Mouse (Mus musculus) spleen, postnatal 4 days (tissue): ENCODE data around the gene Gstm5.
A peak's percentile ranks its signal among the peaks of the same experiment; 100 is the strongest.
"Not testable (repeated sequence)": the region's sequence is repeated elsewhere in the genome, so short reads cannot be mapped to it uniquely, and the experiment has no call there.

ENCODE experiments used
- DNase-seq, 2 experiments: peaks; one replicate each; pipeline ENCODE4 v3.0.0; 2022; ENCODE audit warnings: low spot score in 2 of 2

The Gstm5 gene

GRCm38 (mm10) chr3:107895720-107896569 lies at the start of gene Gstm5:
Gene Gstm5 (plus strand): TSS chr3:107895821.
- DNase-seq: peak; percentile 75 to 86

DNA sequence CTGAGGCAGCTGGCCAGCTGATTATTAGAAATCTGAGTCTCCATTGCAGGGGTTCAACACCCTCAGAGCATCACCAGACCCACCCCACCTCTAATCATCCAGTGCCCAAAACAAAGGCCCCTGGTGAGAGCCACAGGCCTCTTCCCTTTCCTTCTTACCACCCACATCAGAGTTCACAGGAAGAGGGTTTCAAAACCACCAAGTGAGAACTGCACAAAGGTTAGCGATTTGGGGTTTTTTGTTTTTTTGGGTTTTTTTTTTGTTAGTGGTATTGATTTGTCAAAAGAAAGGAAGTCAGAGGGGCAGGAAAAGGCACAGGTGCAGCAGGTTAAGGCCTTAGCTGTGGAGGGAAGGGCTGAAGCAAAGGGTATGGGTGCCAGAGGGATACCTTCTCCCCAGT lies 49.4 kb upstream of the Gstm5 start:
- no peak for DNase-seq

DNA sequence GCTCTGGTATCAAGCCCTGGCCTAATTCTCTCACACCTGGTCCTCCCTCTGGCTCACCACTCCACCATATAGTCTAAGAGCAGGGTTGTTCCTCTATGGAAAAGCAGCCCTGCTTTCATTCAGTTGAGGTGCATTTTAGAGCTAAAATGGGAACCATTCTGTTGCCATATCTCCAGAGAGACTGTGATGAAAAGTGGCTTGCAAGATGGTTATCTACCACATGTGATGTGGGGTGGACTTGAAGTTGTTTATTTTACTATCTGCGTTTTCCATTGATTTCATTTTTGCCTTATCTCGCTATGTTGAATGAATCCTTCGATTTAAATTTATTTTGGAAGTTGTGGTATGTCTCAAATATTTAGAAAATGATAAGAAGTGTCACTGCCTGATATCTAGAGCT lies 48.8 kb upstream of the Gstm5 start:
- DNase-seq: no peak

GRCm38 (mm10) chr3:107848126-107848525 lies 47.5 kb upstream of the Gstm5 start:
- DNase-seq: no peak

GRCm38 (mm10) chr3:107849000-107849692 lies 46.5 kb upstream of the Gstm5 start:
- DNase-seq: no peak

DNA sequence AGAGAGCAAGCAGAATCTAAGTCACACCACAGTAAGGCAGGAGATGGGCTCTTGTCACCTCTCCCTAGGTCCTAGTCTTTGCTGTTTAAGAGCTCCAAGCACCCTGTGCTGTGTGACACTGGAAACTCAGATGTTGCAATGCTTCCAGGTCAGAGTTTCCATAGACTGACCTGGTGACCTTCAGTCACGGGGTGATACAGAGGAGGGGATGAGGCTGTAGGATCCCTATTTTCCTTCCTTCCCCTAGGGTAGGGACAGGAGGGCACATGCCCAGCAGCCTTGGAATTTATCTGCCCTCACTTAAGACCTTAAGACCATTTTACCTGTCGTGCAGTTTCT lies 46.0 kb upstream of the Gstm5 start:
- DNase-seq: no peak

- peak in 1 of 2 experiments; percentile 27 for DNase-seq
Observed at GRCm38 (mm10) chr3:107850418-107851031, 45.1 kb upstream of the Gstm5 start.

- peak; percentile 37 to 72 for DNase-seq
Observed at GRCm38 (mm10) chr3:107852786-107853185, 42.8 kb upstream of the Gstm5 start.

GRCm38 (mm10) chr3:107853232-107854181 lies 42.1 kb upstream of the Gstm5 start:
- DNase-seq: no peak

- DNase-seq: no peak
Observed at GRCm38 (mm10) chr3:107855368-107855767, 40.3 kb upstream of the Gstm5 start.

- DNase-seq: no peak
Observed at GRCm38 (mm10) chr3:107857646-107858045, 38.0 kb upstream of the Gstm5 start.

GRCm38 (mm10) chr3:107861483-107861882 lies 34.1 kb upstream of the Gstm5 start:
- DNase-seq: not testable (repeated sequence)

DNA sequence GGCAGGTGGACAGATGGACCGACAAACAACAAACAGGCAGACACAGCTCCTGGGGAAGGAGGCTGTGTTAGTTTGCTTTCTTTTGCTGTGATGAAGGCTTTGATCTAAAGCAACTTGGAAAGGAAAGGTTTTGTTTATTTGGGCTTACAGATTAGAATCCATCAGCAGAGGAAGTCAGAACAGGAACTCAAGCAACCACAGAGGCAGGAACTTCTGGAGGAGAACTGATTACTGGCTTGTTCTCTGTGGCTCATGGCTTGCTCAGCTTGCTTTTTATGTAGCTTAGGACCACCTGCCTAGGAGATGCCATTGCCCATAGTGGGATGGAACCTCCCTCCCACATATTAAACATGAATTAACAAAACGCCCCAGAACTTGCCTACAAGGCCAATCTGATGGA lies 33.1 kb upstream of the Gstm5 start:
- DNase-seq: no peak

- no peak for DNase-seq
Observed at GRCm38 (mm10) chr3:107863471-107863870, 32.1 kb upstream of the Gstm5 start.

- DNase-seq: peak; percentile 75 to 89
Observed at GRCm38 (mm10) chr3:107863898-107864603, 31.6 kb upstream of the Gstm5 start.

GRCm38 (mm10) chr3:107865364-107866091 lies 30.1 kb upstream of the Gstm5 start:
- no peak for DNase-seq

DNA sequence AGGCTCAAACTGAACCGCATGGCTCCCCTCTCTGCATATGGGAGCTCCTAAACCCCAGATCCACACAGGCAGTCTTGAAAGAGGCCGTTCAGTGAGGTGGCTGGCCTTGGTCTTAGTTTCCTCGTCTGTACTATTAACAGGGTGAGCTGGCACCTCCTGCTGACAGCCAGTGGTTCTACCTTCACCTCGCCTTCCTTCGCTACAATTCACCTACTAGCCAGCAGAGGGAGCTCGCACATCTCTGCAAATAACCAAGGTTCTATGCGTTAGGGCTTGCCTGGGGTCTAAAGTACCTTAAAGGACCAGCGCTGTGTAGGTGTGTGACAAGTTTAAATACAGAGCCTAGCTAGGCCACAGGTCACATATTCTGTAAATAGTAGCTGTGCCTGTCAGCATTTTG lies 28.5 kb upstream of the Gstm5 start:
- DNase-seq: peak; percentile 79 to 89

DNA sequence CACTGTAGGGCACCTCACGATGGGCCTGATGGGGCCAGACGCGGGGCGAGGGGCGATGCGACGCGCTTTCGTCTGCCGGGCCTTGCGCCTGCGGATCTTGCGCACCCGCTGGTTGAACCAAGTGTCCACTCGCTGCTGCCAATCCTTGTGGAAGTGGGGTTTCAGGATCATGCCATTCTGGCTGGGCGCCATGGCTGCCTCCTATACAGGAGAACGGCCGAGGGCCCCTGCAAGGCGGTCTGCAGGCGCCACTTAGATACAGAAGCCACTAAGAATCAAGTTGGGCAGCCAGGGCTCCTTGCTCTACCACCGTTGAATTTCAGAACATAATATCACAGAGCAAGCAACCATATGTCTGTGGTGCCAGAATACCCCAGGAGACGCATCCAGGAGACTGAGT lies 27.2 kb upstream of the Gstm5 start:
- no peak for DNase-seq

DNA sequence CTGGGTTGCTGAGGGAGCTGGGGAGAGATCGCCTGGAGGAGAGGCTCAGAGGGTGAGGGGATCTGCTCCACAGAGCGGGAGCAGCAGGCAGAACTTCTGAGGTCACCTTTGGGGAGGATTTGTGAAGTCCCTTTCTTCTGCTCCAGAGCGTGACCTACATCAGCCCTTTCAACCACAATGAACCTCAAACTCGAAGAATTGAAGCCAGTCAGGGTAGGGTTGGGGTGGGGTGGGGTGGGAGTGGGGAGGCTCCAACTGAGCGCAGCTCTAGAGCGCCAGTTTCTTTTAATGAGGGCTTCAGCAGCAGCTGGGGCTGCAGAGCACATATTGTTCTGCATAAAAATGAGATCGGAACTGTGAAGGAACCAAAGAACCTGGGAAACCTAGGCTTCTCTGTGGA lies 26.5 kb upstream of the Gstm5 start:
- no peak for DNase-seq

DNA sequence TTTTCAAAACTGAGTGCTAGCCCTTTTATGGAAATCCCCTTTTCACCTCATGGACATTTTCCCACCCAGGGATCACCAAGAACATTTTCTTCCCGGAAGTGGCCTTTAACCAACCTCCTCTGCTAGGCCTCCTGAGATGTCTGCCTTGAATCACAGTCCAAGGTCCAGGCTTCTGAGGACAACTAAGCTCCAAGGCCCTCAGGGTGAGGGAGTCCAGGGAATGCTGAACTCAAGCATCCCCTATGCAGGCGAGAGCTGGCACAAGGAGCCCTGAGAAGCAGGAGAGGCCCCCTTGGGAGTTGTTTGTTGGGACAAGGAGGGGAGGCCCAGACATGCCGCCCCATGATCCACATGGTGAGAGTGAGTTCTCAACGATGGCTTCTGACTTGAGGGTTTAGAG lies 25.7 kb upstream of the Gstm5 start:
- DNase-seq: no peak
